In genomic region chrX:137620697-137621096, GRCm38 (mm10) we compare ENCODE assay signal across 17 mouse cellular contexts. TPM values are rescaled to one million over a fixed set of nuclear protein-coding genes. Genes with fewer than 3 reads are reported as not detected.
DNase-seq lines count a peak whose midpoint lies in the region; ATAC-seq and TF ChIP-seq lines count a peak whose summit lies in the region.
"Had no signal": no experiment of that assay in that cellular context is flagged by ENCODE, and none has a peak within 500 bp of the region (broad histone marks: within the 10 kb centered on the region; RNA-seq: fewer than 3 reads in every experiment).

No protein-coding gene starts in this region.

- intact Hi-C loops in left cerebral cortex, postnatal 4 days (cut with DNase I), result loop anchor here (10.0 kb wide), 1 partner anchor 64 kb away; no protein-coding TSS in a partner anchor

- no peak overlapping the region for H3K4me2 ChIP-seq in intestine, postnatal 0 days (replicated peaks; ENCODE audit: low read depth)
- H3K4me2 ChIP-seq: embryonic facial prominence, embryonic 12.5 days; hindbrain, embryonic 12.5 days; midbrain, embryonic 12.5 days; neural tube, embryonic 12.5 days had no signal

- peak; percentile 60 for ATAC-seq in megakaryocyte progenitor cell, adult 5-6 weeks (replicated peaks; ENCODE audit: poor library complexity)
- ATAC-seq in intestine, postnatal 0 days, result no peak

- H3K9me3 ChIP-seq in intestine, postnatal 0 days (ENCODE audit: control insufficient read depth), result no peaks in the 10 kb centered on the region
- no peaks in the 10 kb centered on the region for H3K9me3 ChIP-seq in midbrain, embryonic 10.5 days (replicated peaks)
- H3K9me3 ChIP-seq: embryonic facial prominence, embryonic 12.5 days; hindbrain, embryonic 12.5 days; midbrain, embryonic 12.5 days; neural tube, embryonic 12.5 days had no signal

- no peaks in the 10 kb centered on the region for H3K27me3 ChIP-seq in intestine, postnatal 0 days (replicated peaks; ENCODE audit: control insufficient read depth, insufficient read depth, low read length)
- no peaks in the 10 kb centered on the region for H3K27me3 ChIP-seq in midbrain, embryonic 10.5 days (ENCODE audit: low read depth, poor library complexity, severe bottlenecking)
- H3K27me3 ChIP-seq: embryonic facial prominence, embryonic 12.5 days; hindbrain, embryonic 12.5 days; midbrain, embryonic 12.5 days; neural tube, embryonic 12.5 days had no signal

- no peak overlapping the region for H3K9ac ChIP-seq in intestine, postnatal 0 days (ENCODE audit: low read depth, low read length)
- H3K9ac ChIP-seq: embryonic facial prominence, embryonic 12.5 days; hindbrain, embryonic 12.5 days; midbrain, embryonic 12.5 days; neural tube, embryonic 12.5 days had no signal

- no peaks in the 10 kb centered on the region for H3K4me1 ChIP-seq in intestine, postnatal 0 days (replicated peaks; ENCODE audit: control insufficient read depth, insufficient read depth, low read length)
- no peaks in the 10 kb centered on the region for H3K4me1 ChIP-seq in midbrain, embryonic 10.5 days
- H3K4me1 ChIP-seq: embryonic facial prominence, embryonic 12.5 days; hindbrain, embryonic 12.5 days; midbrain, embryonic 12.5 days; neural tube, embryonic 12.5 days had no signal

- no peak for TF ChIP-seq CTCF in intestine, postnatal 0 days (IDR thresholded peaks at IDR 0.05; ENCODE audit: low read depth)

- no peak overlapping the region for H3K4me3 ChIP-seq in intestine, postnatal 0 days (ENCODE audit: low read depth, low read length)
- no peak overlapping the region for H3K4me3 ChIP-seq in midbrain, embryonic 10.5 days
- H3K4me3 ChIP-seq: embryonic facial prominence, embryonic 12.5 days; hindbrain, embryonic 12.5 days; midbrain, embryonic 12.5 days; neural tube, embryonic 12.5 days had no signal

- DNase-seq in cerebellum, postnatal 10 days, result peak; percentile 3 to 10
- no peak for DNase-seq in cerebellum, adult 9-10 months
- DNase-seq in left cerebral cortex, postnatal 4 days, result peak; percentile 0
- no peak for DNase-seq in left cerebral cortex, adult 9 months (ENCODE audit: low spot score in 2 of 2)
- peak; percentile 4 for DNase-seq in brain, adult 2 months (ENCODE audit: low read depth, low spot score)
- no peak for DNase-seq in midbrain, embryonic 10.5 days (ENCODE audit: low spot score)
- DNase-seq: B cell, adult 2 months; gastrocnemius, postnatal 36 days; right cerebral cortex, postnatal 25 days had no signal

- no peak overlapping the region for H3K27ac ChIP-seq in intestine, postnatal 0 days (ENCODE audit: low read depth, low read length)
- no peak overlapping the region for H3K27ac ChIP-seq in midbrain, embryonic 10.5 days (replicated peaks)
- H3K27ac ChIP-seq: embryonic facial prominence, embryonic 12.5 days; hindbrain, embryonic 12.5 days; midbrain, embryonic 12.5 days; neural tube, embryonic 12.5 days had no signal

- no peaks in the 10 kb centered on the region for H3K36me3 ChIP-seq in intestine, postnatal 0 days (ENCODE audit: control insufficient read depth, insufficient read depth)
- H3K36me3 ChIP-seq in midbrain, embryonic 10.5 days, result no peaks in the 10 kb centered on the region
- H3K36me3 ChIP-seq: embryonic facial prominence, embryonic 12.5 days; hindbrain, embryonic 12.5 days; midbrain, embryonic 12.5 days; neural tube, embryonic 12.5 days had no signal

RNA-seq across cellular contexts. Expression of gene Il1rapl2, which starts 50.3 kb away (rescaled TPM):
- total RNA-seq in left cerebral cortex, postnatal 4 days (2021), result 10 to 100 TPM; 10.0 TPM
- total RNA-seq in megakaryocyte progenitor cell, adult 5-6 weeks (2015), result not detected in 2 replicates
- not detected in 2 replicates for total RNA-seq in megakaryocyte progenitor cell, adult 5-6 weeks (2017)
- polyA plus RNA-seq in intestine, postnatal 0 days (2015; fragmentation: Nextera tagmentation; extraction: Ambion mirVana), result not detected in 2 replicates
- polyA plus RNA-seq in midbrain, embryonic 10.5 days (2016; fragmentation: Nextera tagmentation; extraction: Ambion mirVana), result 0.07 and 0.20 TPM in 2 replicates
- total RNA-seq: gastrocnemius, postnatal 36 days had no signal
- polyA plus RNA-seq: large intestine, adult 2 months; liver, embryonic 16.5 days had no signal

Comparison
In these comparisons a context has a peak if more than half of its experiments do, and no peak if none do; other contexts are left out.
1. DNase-seq: peak in cerebellum, postnatal 10 days (2 of 2), left cerebral cortex, postnatal 4 days (single experiment) and brain, adult 2 months (single experiment); none in cerebellum, adult 9-10 months (single experiment), left cerebral cortex, adult 9 months (0 of 2) and midbrain, embryonic 10.5 days (single experiment).
2. RNA of gene Il1rapl2, which starts 50.3 kb away (total RNA-seq): 10.0 TPM in left cerebral cortex, postnatal 4 days; not detected in megakaryocyte progenitor cell, adult 5-6 weeks; every median in the first group is over 10 times any median in the second.